Mouse (Mus musculus): ENCODE measurements around the gene Paxx.

GRCm38 (mm10) chr2:25461407-25461806, 513 bp upstream of the Paxx start:
- TF ChIP-seq POLR2A (IDR thresholded peaks at IDR 0.05; ENCODE audit: low read depth, low read length), result no peak
- TF ChIP-seq CTCF (IDR thresholded peaks at IDR 0.05; ENCODE audit: extremely low read depth, insufficient read length, insufficient replicate concordance, low read depth, low read length), result no peak

Data from small intestine, adult 2 months (tissue).